Mouse (Mus musculus) heart, embryonic 11.5 days (tissue): ENCODE measurements around the gene Pycr1. TPM values are rescaled to one million over a fixed set of nuclear protein-coding genes. Genes with fewer than 3 reads are reported as not detected.

Experiments used
- ATAC-seq: fragments of 200-750 bp; cut with Nextera tagmentation; replicated peaks from 2 replicates; pipeline ENCODE4 v1.8.0; 2017; ENCODE audit warnings: moderate library complexity; ENCODE audit not compliant: insufficient number of reproducible peaks, low FRiP score, low TSS enrichment
- H3K27ac ChIP-seq: fragments of 300-500 bp; sonication (generic); 2 replicates; pipeline ENCODE4 v1.5.1; 2014; ENCODE audit warnings: mild to moderate bottlenecking, low read depth, low read length
- H3K27me3 ChIP-seq: fragments of 300-500 bp; sonication (generic); 2 replicates; pipeline ENCODE4 v1.6.1; 2014; ENCODE audit warnings: mild to moderate bottlenecking, low read length, mixed read lengths; ENCODE audit not compliant: control insufficient read depth, insufficient read depth
- H3K36me3 ChIP-seq: fragments of 300-500 bp; sonication (generic); 2 replicates; pipeline ENCODE4 v1.6.1; 2014; ENCODE audit warnings: mild to moderate bottlenecking, low read length, moderate library complexity, mixed read lengths; ENCODE audit not compliant: control insufficient read depth, insufficient read depth
- H3K4me1 ChIP-seq: fragments of 300-500 bp; sonication (generic); 2 replicates; pipeline ENCODE4 v1.6.1; 2014; ENCODE audit warnings: low read length; ENCODE audit not compliant: control insufficient read depth, insufficient read depth
- H3K4me2 ChIP-seq: fragments of 300-500 bp; sonication (generic); 2 replicates; pipeline ENCODE4 v1.6.1; 2014; ENCODE audit warnings: mild to moderate bottlenecking, moderate library complexity
- H3K4me3 ChIP-seq: fragments of 300-500 bp; sonication (generic); 2 replicates; pipeline ENCODE4 v1.5.1; 2014; ENCODE audit warnings: low read depth, low read length
- H3K9ac ChIP-seq: fragments of 300-500 bp; sonication (generic); 2 replicates; pipeline ENCODE4 v1.6.1; 2014; ENCODE audit warnings: mild to moderate bottlenecking, low read depth, low read length, moderate library complexity
- H3K9me3 ChIP-seq: fragments of 300-500 bp; sonication (generic); replicated peaks from 2 replicates; pipeline ENCODE4 v1.6.1; 2016; ENCODE audit warnings: low read length; ENCODE audit not compliant: control insufficient read depth
- WGBS: fragments of 180-500 bp; shearing (Covaris S2); extraction: QIAGEN DNeasy Blood & Tissue Kit; methylation state at CpG from one replicate; pipeline ENCODE4 v1.1.7; 2014; ENCODE audit not compliant: insufficient replicate concordance; 5-methylcytosine and 5-hydroxymethylcytosine counted together
- polyA plus RNA-seq: library from polyadenylated mRNA; unstranded; fragments of >200 nt; fragmentation: Nextera tagmentation; extraction: Ambion mirVana; gene quantifications from 2 replicates; pipeline ENCODE4 v1.2.1, GENCODE M21; 2014

Pycr1 gene
- polyA plus RNA-seq, 1 experiment from 2014 or later: 24.9 TPM

DNA sequence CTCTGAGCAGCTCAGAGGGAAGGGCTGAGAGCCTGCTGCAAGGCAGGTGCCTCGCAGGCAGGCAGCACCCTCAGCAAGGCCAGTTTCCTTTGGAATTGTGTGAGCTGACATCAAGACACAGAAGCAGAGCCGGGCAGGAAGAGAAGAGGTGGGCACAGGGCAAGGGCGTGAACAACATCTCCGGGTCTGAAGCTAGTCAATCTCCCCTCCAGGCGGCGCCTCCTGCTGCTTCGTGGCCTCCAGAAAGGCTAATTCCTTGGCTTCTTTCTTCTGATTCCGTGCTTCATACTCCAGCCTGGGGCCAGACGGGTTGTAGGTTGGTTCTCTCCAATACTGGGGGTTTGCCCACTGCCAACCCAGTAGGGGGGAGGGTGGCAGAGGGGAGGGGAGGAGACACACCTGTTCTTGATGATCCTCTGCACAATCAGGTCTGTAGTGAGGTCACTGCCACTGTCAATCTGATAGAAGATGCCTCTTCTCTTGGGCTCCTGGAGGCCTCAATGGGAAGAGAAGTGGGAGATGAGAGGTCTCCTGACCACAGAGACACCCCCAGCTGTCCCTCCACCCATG is 33.0 kb downstream of the Pycr1 start:
- Histone ChIP-seq H3K4me1 (peaks cover 24% of the 10 kb centered on the region), H3K4me2 (no peak overlapping the region), H3K27ac (no peak overlapping the region), H3K4me3 (no peak overlapping the region), H3K9me3 (no peaks in the 10 kb centered on the region), H3K36me3 (peaks cover 19% of the 10 kb centered on the region), H3K27me3 (peaks cover 3% of the 10 kb centered on the region; the same call in 1 of the 2 replicates), H3K9ac (no peak overlapping the region)
- 87% methylated on average over 9 of the region's 9 CpGs for WGBS
- no peak for ATAC-seq

DNA sequence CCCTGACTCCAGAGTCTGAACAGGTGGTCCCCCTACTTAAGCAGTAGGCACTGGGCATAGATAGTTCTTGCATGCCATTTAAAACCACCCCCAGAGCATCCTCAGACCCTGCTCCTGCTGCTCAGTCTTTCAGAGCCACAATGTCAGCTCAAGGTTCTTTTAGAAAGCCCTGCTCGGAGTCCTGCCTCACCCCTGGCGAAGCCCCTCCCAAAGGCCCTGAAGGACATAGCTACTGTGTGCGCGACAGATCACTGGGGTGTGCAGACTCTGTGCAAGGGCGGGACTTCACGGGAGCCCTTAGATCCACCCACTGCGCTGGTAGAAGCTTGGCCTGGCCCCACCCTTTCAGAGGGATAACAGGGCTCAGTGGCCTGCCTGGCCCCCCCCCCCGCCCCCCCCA is 34.3 kb downstream of the Pycr1 start:
- peak; percentile 80 for ATAC-seq
- peaks cover 23% of the 10 kb centered on the region for H3K36me3 ChIP-seq
- no peaks in the 10 kb centered on the region for H3K9me3 ChIP-seq
- H3K9ac ChIP-seq: peak overlapping the region; percentile 74
- H3K27me3 ChIP-seq: peaks cover 3% of the 10 kb centered on the region; the same call in 1 of the 2 replicates
- H3K4me2 ChIP-seq: peak overlapping the region; percentile 87
- H3K27ac ChIP-seq: peak overlapping the region; percentile 50; the same call in 1 of the 2 replicates
- 37% methylated on average over 7 of the region's 8 CpGs for WGBS
- H3K4me3 ChIP-seq: peak overlapping the region; percentile 43; the same call in 1 of the 2 replicates
- peaks cover 24% of the 10 kb centered on the region for H3K4me1 ChIP-seq

DNA sequence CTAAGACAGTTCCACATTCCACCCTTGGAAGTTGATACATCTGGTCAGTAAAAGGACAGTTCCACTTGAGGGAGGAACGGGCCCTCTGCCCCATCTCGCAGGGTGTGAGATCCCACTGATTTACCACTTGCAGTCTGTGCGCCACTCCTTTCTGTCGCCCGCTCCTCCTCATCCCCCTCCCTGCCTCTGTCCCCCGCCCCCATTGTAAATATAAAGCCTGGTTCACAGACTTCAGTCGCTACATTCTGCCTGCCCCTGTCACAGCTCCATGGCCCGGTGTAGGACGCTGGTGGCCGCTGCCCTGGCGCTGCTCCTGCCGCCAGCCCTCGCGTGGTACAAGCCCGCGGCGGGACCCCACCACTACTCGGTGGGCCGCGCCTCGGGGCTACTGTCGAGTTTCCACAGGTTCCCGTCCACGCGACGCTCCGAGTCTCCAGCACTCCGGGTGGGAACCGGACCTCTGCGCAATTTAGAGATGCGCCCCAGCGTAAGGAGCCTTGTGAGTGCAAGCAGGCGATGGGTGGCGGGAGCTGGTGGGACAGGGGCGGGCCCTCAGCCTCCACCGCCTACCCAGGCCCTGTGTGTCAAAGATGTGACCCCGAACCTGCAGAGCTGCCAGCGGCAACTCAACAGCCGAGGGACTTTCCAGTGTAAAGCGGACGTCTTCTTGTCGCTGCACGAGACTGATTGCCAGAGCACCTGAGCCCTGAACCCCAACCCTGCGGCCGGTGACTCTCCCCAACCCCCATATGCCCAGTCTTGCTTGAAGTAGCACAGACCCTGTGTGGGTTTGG is 35.1 kb downstream of the Pycr1 start, which contains the start of gene Npb:
TSS of gene Npb (plus strand) at position 237 of the 794 bp plus-strand sequence.
- Histone ChIP-seq H3K36me3 (peaks cover 23% of the 10 kb centered on the region), H3K27ac (peak within 1 kb of the TSS; percentile 50; the same call in 1 of the 2 replicates)
- 4% methylated on average over 45 of the region's 45 CpGs for WGBS

DNA sequence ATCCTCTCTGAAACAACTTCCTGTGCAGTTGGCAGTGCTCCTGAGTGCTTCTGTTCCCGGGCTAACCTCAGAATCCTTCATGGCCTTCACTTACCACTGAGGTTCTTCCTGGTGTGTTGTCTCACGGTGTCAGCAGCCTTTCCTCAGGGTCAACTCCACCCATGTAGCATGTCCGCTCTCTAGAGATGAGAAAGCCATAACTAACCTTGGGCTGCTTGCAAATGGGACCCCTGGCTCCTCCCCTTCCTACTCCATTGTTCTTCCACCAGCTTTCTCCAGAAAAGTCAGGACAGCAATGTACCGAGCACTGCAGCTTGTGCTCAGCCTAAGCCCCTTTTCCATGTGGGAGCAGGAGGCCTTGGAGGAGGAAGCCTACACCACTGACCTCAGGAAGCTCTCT is 36.8 kb downstream of the Pycr1 start:
- no peaks in the 10 kb centered on the region for H3K9me3 ChIP-seq
- ATAC-seq: no peak
- peaks cover 12% of the 10 kb centered on the region for H3K36me3 ChIP-seq
- no peak overlapping the region for H3K27ac ChIP-seq
- H3K27me3 ChIP-seq: peaks cover 3% of the 10 kb centered on the region; the same call in 1 of the 2 replicates
- no peak overlapping the region for H3K9ac ChIP-seq
- H3K4me1 ChIP-seq: peaks cover 24% of the 10 kb centered on the region
- 72% methylated on average over 4 of the region's 4 CpGs for WGBS
- no peak overlapping the region for H3K4me3 ChIP-seq
- no peak overlapping the region for H3K4me2 ChIP-seq

More for the DNA sequence above, 35.1 kb downstream of the Pycr1 start, which contains the start of gene Npb:
- H3K4me2 ChIP-seq: peak within 1 kb of the TSS; percentile 87
- peak within 1 kb of the TSS; percentile 74 for H3K9ac ChIP-seq
- peak within 1 kb of the TSS; percentile 43 for H3K4me3 ChIP-seq
- no peak for ATAC-seq
- H3K9me3 ChIP-seq: no peaks in the 10 kb centered on the region
- peaks cover 3% of the 10 kb centered on the region; the same call in 1 of the 2 replicates for H3K27me3 ChIP-seq
- H3K4me1 ChIP-seq: peaks cover 24% of the 10 kb centered on the region

DNA sequence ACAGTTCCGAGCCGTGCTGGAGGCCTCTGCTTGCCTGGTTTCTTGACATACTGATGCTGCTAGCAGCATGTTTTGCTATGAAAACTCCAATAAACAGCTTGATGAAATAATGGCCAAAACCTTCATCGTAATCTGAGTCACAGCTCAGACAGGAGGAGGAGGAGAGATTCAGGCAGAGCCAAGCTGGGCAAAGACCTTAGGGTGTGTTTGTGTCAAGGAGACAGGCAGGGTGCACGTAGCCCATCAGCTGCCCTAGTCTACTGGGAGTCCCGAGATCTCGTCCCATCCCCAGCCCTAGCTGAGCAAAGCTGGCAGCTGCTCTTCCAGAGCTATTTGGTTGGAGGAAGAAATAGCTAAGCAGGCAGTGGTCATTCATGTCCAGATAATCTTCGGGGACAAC is 37.9 kb downstream of the Pycr1 start:
- no peaks in the 10 kb centered on the region for H3K9me3 ChIP-seq
- WGBS: 89% methylated on average over 7 of the region's 7 CpGs
- peaks cover 24% of the 10 kb centered on the region for H3K4me1 ChIP-seq
- H3K4me3 ChIP-seq: no peak overlapping the region
- H3K9ac ChIP-seq: no peak overlapping the region
- ATAC-seq: no peak
- no peak overlapping the region for H3K4me2 ChIP-seq
- peaks cover 3% of the 10 kb centered on the region; the same call in 1 of the 2 replicates for H3K27me3 ChIP-seq
- no peak overlapping the region for H3K27ac ChIP-seq
- peaks cover 8% of the 10 kb centered on the region for H3K36me3 ChIP-seq

DNA sequence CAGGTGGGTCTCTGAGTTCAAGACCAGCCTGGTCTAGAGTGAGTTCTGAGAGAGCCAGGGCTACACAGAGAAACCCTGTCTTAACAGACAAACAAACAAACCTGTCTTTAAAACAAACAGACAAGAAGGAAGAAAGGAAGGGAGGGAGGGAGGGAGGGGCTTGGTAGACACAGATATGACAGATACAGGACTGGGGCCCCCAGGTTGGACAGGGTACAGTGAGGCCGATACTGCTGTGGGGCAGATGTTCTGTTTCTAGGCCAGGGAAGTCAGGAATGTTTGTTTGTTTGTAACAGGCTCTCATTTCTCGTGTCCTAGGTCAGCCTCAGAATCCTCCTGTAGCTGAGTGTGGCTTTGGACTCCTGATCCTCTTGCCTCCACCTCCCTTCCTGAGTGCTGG is 40.0 kb downstream of the Pycr1 start:
- H3K36me3 ChIP-seq: peaks cover 7% of the 10 kb centered on the region

DNA sequence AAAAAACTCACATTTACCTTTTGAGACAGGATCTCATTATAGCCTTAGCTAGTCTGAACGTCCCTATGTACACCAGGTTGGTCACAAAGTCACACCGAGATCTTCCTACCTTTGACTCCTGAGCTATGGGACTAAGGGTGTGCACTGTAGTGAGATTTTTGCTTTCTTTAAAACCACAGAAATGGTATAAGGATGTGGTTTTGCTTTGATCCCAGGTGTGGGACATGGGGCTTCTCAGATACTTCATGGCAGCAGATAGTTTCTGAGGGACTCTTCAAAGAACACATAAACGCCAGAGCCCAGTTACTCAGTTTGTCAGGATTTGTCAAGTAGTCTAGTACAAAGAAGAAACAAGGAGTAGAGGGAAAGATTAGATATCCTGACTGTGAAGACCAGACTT is 42.9 kb downstream of the Pycr1 start:
- no peak overlapping the region for H3K4me2 ChIP-seq
- no peak overlapping the region for H3K27ac ChIP-seq
- H3K4me1 ChIP-seq: peaks cover 12% of the 10 kb centered on the region
- no peaks in the 10 kb centered on the region for H3K9me3 ChIP-seq
- WGBS: 92% methylated on average over 3 of the region's 3 CpGs
- H3K9ac ChIP-seq: no peak overlapping the region
- H3K4me3 ChIP-seq: no peak overlapping the region
- peaks cover 16% of the 10 kb centered on the region for H3K36me3 ChIP-seq
- no peak for ATAC-seq
- H3K27me3 ChIP-seq: no peaks in the 10 kb centered on the region

More for the DNA sequence above, 40.0 kb downstream of the Pycr1 start:
- H3K4me2 ChIP-seq: peak overlapping the region; percentile 22; the same call in 1 of the 2 replicates
- H3K9me3 ChIP-seq: no peaks in the 10 kb centered on the region
- H3K4me3 ChIP-seq: no peak overlapping the region
- H3K9ac ChIP-seq: no peak overlapping the region
- 80% methylated on average over 2 of the region's 2 CpGs for WGBS
- H3K27ac ChIP-seq: no peak overlapping the region
- peaks cover 12% of the 10 kb centered on the region for H3K4me1 ChIP-seq
- peaks cover 3% of the 10 kb centered on the region; the same call in 1 of the 2 replicates for H3K27me3 ChIP-seq
- ATAC-seq: no peak

DNA sequence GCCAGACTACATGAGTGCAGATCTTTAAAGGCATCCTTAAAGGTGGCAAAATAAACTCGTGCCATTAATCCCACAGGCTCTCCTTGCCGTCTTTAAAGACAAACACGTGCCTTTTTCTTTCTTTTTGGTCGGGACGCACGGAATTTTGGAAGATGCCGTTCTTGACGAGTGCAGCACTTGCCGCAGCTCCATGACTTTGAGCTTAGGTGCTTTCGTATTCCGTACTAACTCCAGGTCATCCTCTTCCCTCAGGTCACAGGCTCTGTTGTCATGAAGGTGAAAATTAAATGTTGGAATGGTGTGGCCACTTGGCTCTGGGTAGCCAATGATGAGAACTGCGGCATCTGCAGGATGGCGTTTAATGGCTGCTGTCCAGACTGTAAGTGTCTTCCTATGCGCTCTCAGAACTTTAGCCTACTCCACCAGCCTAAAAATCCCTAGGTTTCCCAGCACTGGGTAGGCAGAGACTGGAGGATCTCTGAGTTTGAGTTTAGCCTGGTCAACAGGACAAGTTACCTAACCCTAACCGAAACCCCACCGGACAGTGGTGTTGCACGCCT is 44.5 kb downstream of the Pycr1 start:
- H3K4me1 ChIP-seq: peaks cover 12% of the 10 kb centered on the region
- peak overlapping the region; percentile 98 for H3K9ac ChIP-seq
- H3K36me3 ChIP-seq: peaks cover 24% of the 10 kb centered on the region
- no peaks in the 10 kb centered on the region for H3K27me3 ChIP-seq
- no peaks in the 10 kb centered on the region for H3K9me3 ChIP-seq
- ATAC-seq: no peak
- WGBS: 45% methylated on average over 17 of the region's 17 CpGs
- peak overlapping the region; percentile 89 for H3K27ac ChIP-seq
- peak overlapping the region; percentile 99 for H3K4me2 ChIP-seq
- H3K4me3 ChIP-seq: peak overlapping the region; percentile 76
